Mouse (Mus musculus): ENCODE measurements at regions not wholly inside any gene's neighbourhood (a gene's known extent, or its start where the extent isn't known, plus 50 kb on each side); places are given as distances from the start of the nearest gene placed in this dataset.
A peak's percentile ranks its signal among the peaks of the same experiment; 100 is the strongest.

DNA sequence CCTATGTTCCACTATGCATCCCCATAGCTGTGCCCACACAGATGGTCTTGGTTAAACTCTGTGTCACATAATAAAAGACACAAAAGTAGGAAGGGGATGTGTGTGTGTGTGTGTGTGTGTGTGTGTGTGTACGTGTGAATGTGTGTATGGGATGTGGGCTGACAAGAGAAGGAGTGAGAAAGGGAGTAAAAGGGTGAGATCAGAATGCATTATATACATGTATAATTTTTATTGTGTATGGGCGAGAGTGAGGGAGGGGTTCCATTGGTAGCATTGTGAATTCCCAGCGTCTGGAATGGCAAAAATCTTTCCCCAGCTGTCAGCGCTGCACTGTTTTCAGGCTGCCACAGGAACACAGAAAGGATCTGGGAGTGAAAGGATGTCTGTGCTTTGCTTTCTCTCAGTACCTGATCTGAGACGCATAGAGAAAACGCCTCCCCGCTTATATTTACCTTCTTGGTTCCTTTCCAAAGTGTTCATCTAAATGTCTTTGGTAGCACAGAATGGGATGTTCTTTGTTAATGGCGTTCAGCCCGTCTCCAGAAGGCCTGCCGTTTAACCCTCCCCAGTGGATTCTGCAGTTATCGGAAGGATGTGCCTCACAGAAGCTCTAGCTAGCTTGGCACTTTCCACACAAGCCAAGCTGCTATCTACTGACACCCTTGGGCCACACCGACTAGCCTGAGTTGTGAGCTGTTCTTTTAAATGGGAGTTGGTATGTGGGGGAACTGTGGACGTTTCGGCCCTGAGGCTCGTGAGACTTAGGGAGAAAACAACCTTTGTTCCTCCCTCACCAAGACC, 785.8 kb downstream of the Tmem114 start:
- Histone ChIP-seq H3K4me1 (ENCODE audit: control insufficient read depth, insufficient read depth, low read depth, low read length) (peaks cover 4% of the 10 kb centered on the region; the same call in 1 of the 2 replicates), H3K4me3 (ENCODE audit: low read length) (no peak overlapping the region), H3K36me3 (ENCODE audit: control insufficient read depth, insufficient read depth, low read length) (no peaks in the 10 kb centered on the region), H3K9ac (ENCODE audit: low read depth, low read length) (no peak overlapping the region), H3K27me3 (replicated peaks; ENCODE audit: control insufficient read depth, insufficient read depth, low read length) (no peaks in the 10 kb centered on the region), H3K27ac (ENCODE audit: low read depth, low read length) (0 out of 2 replicates have a peak overlapping the region, but pooled peaks have one; percentile 6), H3K9me3 (ENCODE audit: control insufficient read depth, low read length) (no peaks in the 10 kb centered on the region), H3K4me2 (ENCODE audit: low read length) (peak overlapping the region; percentile 6; the same call in 1 of the 2 replicates)
- no peak; the same call in 1 of the 2 replicates for ATAC-seq
- 32% methylated on average over 15 of the region's 15 CpGs for WGBS

DNA sequence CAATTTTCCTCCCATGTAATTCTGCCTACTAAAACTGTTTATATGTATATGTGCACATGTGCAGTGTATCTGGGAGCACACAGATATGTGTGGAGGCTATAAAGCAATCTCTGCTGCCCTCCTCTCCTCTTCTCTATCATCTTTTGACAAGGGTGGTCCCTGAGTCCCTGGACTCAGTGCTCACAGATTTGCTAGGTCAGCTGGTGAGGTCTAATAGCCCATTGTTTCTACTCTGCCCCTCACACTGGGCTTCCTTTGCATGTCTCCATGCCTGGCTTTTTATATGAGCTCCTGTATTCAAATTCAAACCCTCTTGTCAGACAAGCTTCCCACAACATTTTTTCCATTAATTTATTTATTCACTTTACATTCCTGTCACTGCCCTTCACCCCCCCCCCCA, 786.9 kb downstream of the Tmem114 start:
- H3K27ac ChIP-seq (ENCODE audit: low read depth, low read length), result no peak overlapping the region
- no peaks in the 10 kb centered on the region for H3K27me3 ChIP-seq (replicated peaks; ENCODE audit: control insufficient read depth, insufficient read depth, low read length)
- no peak overlapping the region for H3K9ac ChIP-seq (ENCODE audit: low read depth, low read length)
- no peaks in the 10 kb centered on the region for H3K36me3 ChIP-seq (ENCODE audit: control insufficient read depth, insufficient read depth, low read length)
- no peak overlapping the region for H3K4me3 ChIP-seq (ENCODE audit: low read length)
- H3K4me1 ChIP-seq (ENCODE audit: control insufficient read depth, insufficient read depth, low read depth, low read length), result peaks cover 4% of the 10 kb centered on the region; the same call in 1 of the 2 replicates
- no peak for ATAC-seq
- no peaks in the 10 kb centered on the region for H3K9me3 ChIP-seq (ENCODE audit: control insufficient read depth, low read length)
- no peak overlapping the region for H3K4me2 ChIP-seq (ENCODE audit: low read length)

DNA sequence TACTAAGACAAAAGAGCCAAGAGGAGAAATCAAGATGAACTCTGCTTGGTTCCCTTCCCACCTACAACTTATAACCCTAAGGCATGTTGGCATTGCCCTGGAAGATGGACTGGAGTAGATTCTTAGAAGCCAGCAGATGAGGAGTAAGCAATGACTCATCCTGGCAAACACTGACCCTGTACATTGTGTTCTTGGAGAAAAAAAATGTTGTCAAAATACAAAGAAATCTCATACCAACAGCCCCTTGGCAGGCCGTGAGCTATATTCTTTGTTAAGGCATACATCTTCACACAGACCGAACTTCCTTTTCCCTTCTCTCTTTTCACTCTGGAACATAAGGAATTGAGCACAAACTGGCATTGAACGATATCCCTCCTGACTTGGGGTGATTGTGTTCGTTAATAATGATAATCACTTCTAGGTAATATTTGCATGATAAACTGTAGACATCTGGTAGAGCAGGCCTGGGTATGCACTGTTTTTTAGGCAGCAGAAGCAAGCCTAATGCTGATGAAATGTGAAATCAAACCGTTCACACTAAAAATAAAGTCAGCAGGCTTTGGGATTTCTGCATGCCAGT, 787.7 kb downstream of the Tmem114 start:
- no peak overlapping the region for H3K9ac ChIP-seq (ENCODE audit: low read depth, low read length)
- H3K27ac ChIP-seq (ENCODE audit: low read depth, low read length), result no peak overlapping the region
- no peak overlapping the region for H3K4me3 ChIP-seq (ENCODE audit: low read length)
- H3K4me1 ChIP-seq (ENCODE audit: control insufficient read depth, insufficient read depth, low read depth, low read length), result peaks cover 4% of the 10 kb centered on the region; the same call in 1 of the 2 replicates
- H3K4me2 ChIP-seq (ENCODE audit: low read length), result no peak overlapping the region
- ATAC-seq, result no peak
- H3K27me3 ChIP-seq (replicated peaks; ENCODE audit: control insufficient read depth, insufficient read depth, low read length), result no peaks in the 10 kb centered on the region
- H3K9me3 ChIP-seq (ENCODE audit: control insufficient read depth, low read length), result no peaks in the 10 kb centered on the region
- WGBS, result 23% methylated on average over 5 of the region's 5 CpGs
- no peaks in the 10 kb centered on the region for H3K36me3 ChIP-seq (ENCODE audit: control insufficient read depth, insufficient read depth, low read length)

DNA sequence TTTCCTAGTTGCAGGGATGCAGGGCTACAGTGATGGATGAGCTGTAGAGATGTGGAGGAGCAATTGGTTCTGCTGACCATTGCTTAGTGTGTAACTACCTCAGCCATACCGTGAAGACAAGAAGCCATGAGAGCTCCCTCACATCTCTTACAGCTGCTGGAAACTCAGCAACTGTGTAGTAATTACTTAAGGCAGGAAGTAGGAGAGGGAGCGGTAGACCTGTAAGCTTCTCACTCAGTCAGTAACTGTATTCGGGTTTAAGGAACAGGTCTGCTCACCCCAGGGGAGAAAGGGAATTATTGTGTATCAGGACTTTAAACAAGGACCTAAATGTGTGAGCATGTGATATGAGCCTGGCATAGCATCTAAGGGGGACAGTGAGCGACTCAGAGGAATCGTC, 788.6 kb downstream of the Tmem114 start:
- Histone ChIP-seq H3K9me3 (ENCODE audit: control insufficient read depth, low read length) (no peaks in the 10 kb centered on the region), H3K4me1 (ENCODE audit: control insufficient read depth, insufficient read depth, low read depth, low read length) (peaks cover 4% of the 10 kb centered on the region; the same call in 1 of the 2 replicates), H3K27ac (ENCODE audit: low read depth, low read length) (no peak overlapping the region), H3K36me3 (ENCODE audit: control insufficient read depth, insufficient read depth, low read length) (no peaks in the 10 kb centered on the region), H3K4me3 (ENCODE audit: low read length) (no peak overlapping the region), H3K4me2 (ENCODE audit: low read length) (no peak overlapping the region), H3K9ac (ENCODE audit: low read depth, low read length) (no peak overlapping the region), H3K27me3 (replicated peaks; ENCODE audit: control insufficient read depth, insufficient read depth, low read length) (no peaks in the 10 kb centered on the region)
- ATAC-seq, result no peak
- 59% methylated on average over 5 of the region's 5 CpGs for WGBS

DNA sequence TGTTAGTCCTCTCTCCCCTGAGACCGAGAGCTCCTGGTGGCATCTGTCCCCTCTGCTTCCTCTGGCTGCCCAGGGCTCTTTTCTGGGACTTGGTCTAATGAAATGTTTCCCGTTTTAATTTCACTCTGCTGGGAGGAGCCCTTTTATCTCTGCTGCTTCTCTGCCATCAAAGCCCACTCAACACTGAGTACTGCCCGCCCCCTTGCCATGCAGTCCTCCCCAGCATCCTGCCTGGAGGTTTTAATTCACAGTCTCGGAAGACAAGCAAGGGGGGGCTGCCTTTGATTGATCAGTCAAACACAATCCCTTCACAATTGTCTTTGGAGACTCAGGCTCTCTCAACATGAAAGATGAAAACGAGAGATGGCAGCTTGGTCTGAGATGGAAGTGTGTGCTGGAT, 792.5 kb downstream of the Tmem114 start:
- ATAC-seq, result no peak
- Histone ChIP-seq H3K36me3 (ENCODE audit: control insufficient read depth, insufficient read depth, low read length) (no peaks in the 10 kb centered on the region), H3K27me3 (replicated peaks; ENCODE audit: control insufficient read depth, insufficient read depth, low read length) (no peaks in the 10 kb centered on the region)

DNA sequence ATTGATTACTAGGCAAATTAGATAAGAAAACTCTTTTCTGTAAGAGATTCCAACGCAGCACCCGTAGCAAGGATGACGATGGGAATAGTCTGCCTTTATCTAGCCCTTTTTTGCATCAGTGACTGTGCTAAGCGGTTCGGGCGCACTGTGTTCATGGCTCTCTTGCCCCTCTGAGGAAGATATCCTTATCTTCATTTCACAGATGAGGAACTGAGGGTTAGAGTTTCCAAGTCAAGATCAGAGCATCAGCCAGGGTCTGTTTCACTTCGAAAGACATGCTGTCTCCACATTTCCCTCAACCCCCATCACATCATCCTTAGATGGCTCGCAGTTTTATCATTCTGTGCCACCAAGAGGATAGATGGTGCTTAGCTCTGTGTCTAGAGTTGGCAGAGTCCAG, 796.6 kb downstream of the Tmem114 start:
- ATAC-seq, result no peak
- Histone ChIP-seq H3K4me2 (ENCODE audit: low read length) (no peak overlapping the region), H3K9me3 (ENCODE audit: control insufficient read depth, low read length) (no peaks in the 10 kb centered on the region), H3K4me1 (ENCODE audit: control insufficient read depth, insufficient read depth, low read depth, low read length) (no peaks in the 10 kb centered on the region; the same call in 1 of the 2 replicates), H3K27me3 (replicated peaks; ENCODE audit: control insufficient read depth, insufficient read depth, low read length) (no peaks in the 10 kb centered on the region), H3K9ac (ENCODE audit: low read depth, low read length) (no peak overlapping the region), H3K27ac (ENCODE audit: low read depth, low read length) (no peak overlapping the region), H3K4me3 (ENCODE audit: low read length) (no peak overlapping the region), H3K36me3 (ENCODE audit: control insufficient read depth, insufficient read depth, low read length) (no peaks in the 10 kb centered on the region)
- 70% methylated on average over 8 of the region's 8 CpGs for WGBS

More for the DNA sequence above, 792.5 kb downstream of the Tmem114 start:
- Histone ChIP-seq H3K4me1 (ENCODE audit: control insufficient read depth, insufficient read depth, low read depth, low read length) (no peaks in the 10 kb centered on the region; the same call in 1 of the 2 replicates), H3K27ac (ENCODE audit: low read depth, low read length) (no peak overlapping the region), H3K4me2 (ENCODE audit: low read length) (no peak overlapping the region), H3K9me3 (ENCODE audit: control insufficient read depth, low read length) (no peaks in the 10 kb centered on the region), H3K4me3 (ENCODE audit: low read length) (no peak overlapping the region), H3K9ac (ENCODE audit: low read depth, low read length) (no peak overlapping the region)
- 8% methylated on average over 5 of the region's 5 CpGs for WGBS

DNA sequence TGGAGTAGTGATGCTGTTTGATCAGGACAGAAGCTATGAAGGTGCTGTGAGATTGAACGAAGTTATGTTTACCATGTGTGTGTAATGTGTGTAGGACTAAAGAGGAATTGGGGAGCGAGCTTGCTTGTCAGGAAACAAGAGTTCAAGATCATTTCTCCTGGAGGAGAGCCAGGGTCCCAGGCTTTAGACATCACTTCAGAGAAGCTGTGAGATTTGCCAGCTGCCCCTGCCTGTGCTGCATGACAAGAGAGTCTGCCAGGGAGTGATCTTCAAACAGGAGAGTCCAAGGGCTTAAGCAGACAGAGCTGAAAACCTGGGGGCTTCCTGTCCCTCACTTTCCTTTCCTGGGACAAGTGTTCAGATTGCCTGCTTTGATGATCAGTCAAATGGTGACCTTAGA, 818.3 kb downstream of the Tmem114 start:
- Histone ChIP-seq H3K9ac (ENCODE audit: low read depth, low read length) (no peak overlapping the region), H3K36me3 (ENCODE audit: control insufficient read depth, insufficient read depth, low read length) (no peaks in the 10 kb centered on the region), H3K27ac (ENCODE audit: low read depth, low read length) (no peak overlapping the region), H3K9me3 (ENCODE audit: control insufficient read depth, low read length) (no peaks in the 10 kb centered on the region), H3K27me3 (replicated peaks; ENCODE audit: control insufficient read depth, insufficient read depth, low read length) (no peaks in the 10 kb centered on the region), H3K4me3 (ENCODE audit: low read length) (no peak overlapping the region), H3K4me1 (ENCODE audit: control insufficient read depth, insufficient read depth, low read depth, low read length) (no peaks in the 10 kb centered on the region), H3K4me2 (ENCODE audit: low read length) (no peak overlapping the region)
- 56% methylated on average over 2 of the region's 2 CpGs for WGBS
- no peak for ATAC-seq

DNA sequence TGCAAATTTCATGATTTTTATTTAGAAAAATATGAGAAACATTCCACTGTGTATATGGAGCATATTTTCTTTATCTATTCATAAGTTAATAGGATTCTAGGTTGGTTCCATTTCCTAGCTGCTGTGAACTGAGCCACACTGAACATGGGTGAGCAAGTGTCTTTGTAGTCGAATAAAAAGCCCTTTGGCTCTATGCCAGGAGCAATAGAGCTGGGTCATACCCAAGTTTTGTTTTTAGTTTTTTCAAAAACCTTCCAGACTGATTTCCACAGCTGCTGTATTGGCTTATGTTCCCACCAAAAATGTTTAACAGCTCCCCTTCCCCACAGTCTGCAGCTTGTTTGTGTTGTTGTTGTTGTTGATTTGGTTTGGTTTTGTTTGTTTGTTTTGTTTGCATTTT, 822.5 kb downstream of the Tmem114 start:
- Histone ChIP-seq H3K9ac (ENCODE audit: low read depth, low read length) (no peak overlapping the region), H3K27ac (ENCODE audit: low read depth, low read length) (no peak overlapping the region), H3K4me2 (ENCODE audit: low read length) (no peak overlapping the region), H3K4me1 (ENCODE audit: control insufficient read depth, insufficient read depth, low read depth, low read length) (no peaks in the 10 kb centered on the region), H3K4me3 (ENCODE audit: low read length) (no peak overlapping the region), H3K9me3 (ENCODE audit: control insufficient read depth, low read length) (no peaks in the 10 kb centered on the region), H3K36me3 (ENCODE audit: control insufficient read depth, insufficient read depth, low read length) (no peaks in the 10 kb centered on the region), H3K27me3 (replicated peaks; ENCODE audit: control insufficient read depth, insufficient read depth, low read length) (no peaks in the 10 kb centered on the region)
- no peak for ATAC-seq
- WGBS, result 27% methylated on average over 1 of the region's 1 CpGs

DNA sequence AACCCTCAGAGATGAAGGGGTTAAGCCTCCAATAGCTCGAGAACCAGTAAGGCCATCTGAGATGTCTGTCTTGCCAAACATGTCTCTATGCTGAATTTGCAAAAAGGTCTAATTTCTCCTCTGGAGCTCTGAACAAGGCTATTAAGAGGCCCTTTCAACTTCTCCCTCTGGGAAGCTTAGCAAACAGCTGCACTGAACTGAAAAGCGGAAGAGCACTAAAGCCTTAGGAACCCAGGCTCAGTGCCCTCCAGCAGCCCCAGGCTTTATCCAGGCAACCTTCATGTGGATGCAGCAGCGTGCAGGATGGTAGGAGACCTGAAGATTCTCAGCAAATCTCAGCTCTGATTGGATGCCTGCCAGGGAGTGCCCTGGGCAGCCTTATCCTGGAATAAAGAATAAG, 850.1 kb downstream of the Tmem114 start:
- Histone ChIP-seq H3K9ac (ENCODE audit: low read depth, low read length) (peak overlapping the region; percentile 14; the same call in 1 of the 2 replicates), H3K27me3 (replicated peaks; ENCODE audit: control insufficient read depth, insufficient read depth, low read length) (no peaks in the 10 kb centered on the region), H3K4me2 (ENCODE audit: low read length) (no peak overlapping the region), H3K4me3 (ENCODE audit: low read length) (no peak overlapping the region), H3K9me3 (ENCODE audit: control insufficient read depth, low read length) (no peaks in the 10 kb centered on the region), H3K36me3 (ENCODE audit: control insufficient read depth, insufficient read depth, low read length) (no peaks in the 10 kb centered on the region), H3K4me1 (ENCODE audit: control insufficient read depth, insufficient read depth, low read depth, low read length) (peaks cover 2% of the 10 kb centered on the region; the same call in 1 of the 2 replicates), H3K27ac (ENCODE audit: low read depth, low read length) (no peak overlapping the region)
- no peak for ATAC-seq
- 34% methylated on average over 3 of the region's 3 CpGs for WGBS
